Mouse (Mus musculus) CD4-positive naive resting alpha-beta T cell, adult 57 days (primary cell): Measurements from ENCODE around the gene Serpini2. TPM values are rescaled to one million over a fixed set of nuclear protein-coding genes. Genes with fewer than 3 reads are reported as not detected.

Source experiments
- total RNA-seq: library from RNA; stranded (reverse); gene quantifications from one replicate; pipeline ENCODE4 v1.2.4, GENCODE M21; 2023

Gene Serpini2
- total RNA-seq: not detected

DNA sequence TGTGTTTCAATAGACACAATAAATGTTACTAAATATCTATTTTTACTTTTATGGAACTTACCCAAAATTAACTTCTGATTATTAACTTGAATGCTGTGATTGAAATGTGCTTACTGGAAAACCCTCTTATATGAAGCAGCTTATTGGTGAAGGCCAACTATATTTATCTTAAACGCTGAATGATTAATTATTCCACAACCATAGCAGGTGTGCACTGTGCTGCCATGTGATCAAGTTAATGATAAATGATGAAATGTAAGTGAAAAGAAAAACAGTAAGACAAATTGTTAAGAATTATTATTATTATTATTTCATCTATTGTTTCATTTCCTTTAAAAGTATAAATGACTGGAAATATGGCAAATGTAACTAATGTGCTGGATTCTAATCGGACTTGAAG is at the start of gene Serpini2:
Serpini2 (minus strand) TSS at position 101 of the 400 bp plus-strand sequence.

Other genes starting within 250 kb of the Serpini2 start
- gene Zbbx, start 105.0 kb downstream of the Serpini2 start, total RNA-seq: not detected
- 1.2 TPM for gene Wdr49, start 212.1 kb upstream of the Serpini2 start, total RNA-seq